Mouse (Mus musculus) left cerebral cortex, postnatal 10 days (tissue): Measurements from ENCODE around the gene Pnpt1. TPM values are rescaled to one million over a fixed set of nuclear protein-coding genes. Genes with fewer than 3 reads are reported as not detected.

ENCODE experiments used
- DNase-seq, 2 experiments: peaks; one replicate each; pipeline ENCODE4 v3.0.0; 2021 to 2022; ENCODE audit warnings: low spot score in 2 of 2, mixed read lengths in 1 of 2; ENCODE audit errors: extremely low spot score in 1 of 2
- intact Hi-C: fragments of 180-260 bp; cut with DNase I; formaldehyde crosslinking; loops from one replicate; pipeline ENCODE4 v1.15.1; 2025
- total RNA-seq, 2 experiments: library from RNA; stranded (reverse); gene quantifications; 2 replicates each; pipeline ENCODE4 v1.2.3; 2021

The Pnpt1 gene
- 10 to 100 TPM; 24.9 to 30.1 TPM for total RNA-seq

DNA sequence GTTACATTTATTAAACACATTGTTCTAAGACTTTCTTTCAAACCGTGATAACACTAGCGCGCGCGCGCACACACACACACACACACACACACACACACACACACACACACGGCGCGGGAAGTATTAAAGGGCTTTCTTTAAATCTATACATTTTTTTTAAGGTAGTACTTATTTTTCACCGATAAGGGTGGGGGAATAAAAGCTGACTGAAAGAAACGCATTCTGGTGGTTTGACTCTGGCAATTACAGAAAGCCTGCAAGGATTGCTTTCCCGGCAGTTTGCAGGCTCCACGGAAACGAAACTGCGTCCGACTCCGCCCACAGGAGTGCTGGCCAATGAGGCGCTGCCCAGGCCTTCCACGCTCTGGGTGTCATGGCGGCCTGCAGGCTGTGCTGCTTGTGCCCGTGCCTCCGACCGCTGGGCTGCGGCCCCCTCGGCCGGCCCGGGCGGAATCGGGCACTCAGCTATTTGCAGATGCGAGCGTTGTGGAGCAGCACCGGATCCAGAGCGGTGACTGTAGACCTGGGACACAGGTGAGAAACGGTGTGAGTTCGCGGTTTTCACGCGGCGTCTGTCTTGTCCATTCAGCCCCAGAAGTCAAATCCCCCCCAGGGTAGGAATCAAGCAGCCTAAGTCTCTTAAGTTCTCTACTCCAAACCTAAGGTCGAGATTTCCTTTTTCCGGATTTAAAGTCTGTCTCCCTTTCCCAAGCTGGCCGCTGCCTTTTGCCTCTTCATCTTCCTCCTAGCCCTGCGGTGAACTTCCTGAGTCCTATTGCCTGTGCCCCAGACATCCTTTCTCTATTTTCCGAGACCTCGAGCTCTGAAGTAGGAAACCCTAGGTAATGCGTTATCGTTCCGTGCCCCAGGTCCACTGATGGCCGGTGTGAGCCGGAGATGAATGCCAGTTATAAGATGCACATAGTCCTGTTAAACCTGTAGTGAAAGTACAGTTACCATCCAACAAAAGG, at the start of gene Pnpt1:
TSS of gene Pnpt1 (plus strand) at position 360 of the 971 bp plus-strand sequence.
- intact Hi-C loops: loop anchor here (5.0 to 10.0 kb wide), 2 partner anchors 396 to 518 kb away; no protein-coding TSS in a partner anchor
- peak; percentile 91 to 94 for DNase-seq

DNA sequence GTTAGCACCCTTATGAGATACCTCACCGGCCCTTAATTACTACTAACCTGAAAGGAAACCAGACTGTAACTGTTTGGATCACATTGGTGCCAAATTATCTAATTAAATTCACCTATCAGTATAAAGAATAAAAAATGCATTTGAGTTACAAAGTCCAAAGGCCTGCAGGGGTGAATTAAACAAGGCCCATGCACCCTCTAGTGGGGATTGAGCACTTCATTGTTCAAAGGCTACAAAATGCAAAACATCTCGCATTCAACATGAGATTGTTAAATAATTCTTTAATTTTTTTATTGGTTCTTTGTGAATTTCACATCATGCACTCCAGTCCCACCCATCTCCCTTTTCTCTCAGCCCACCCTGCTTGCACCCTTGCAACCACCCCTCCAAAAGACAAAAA, 38.1 kb upstream of the Pnpt1 start:
- DNase-seq: no peak
- intact Hi-C loops: no loop called here

DNA sequence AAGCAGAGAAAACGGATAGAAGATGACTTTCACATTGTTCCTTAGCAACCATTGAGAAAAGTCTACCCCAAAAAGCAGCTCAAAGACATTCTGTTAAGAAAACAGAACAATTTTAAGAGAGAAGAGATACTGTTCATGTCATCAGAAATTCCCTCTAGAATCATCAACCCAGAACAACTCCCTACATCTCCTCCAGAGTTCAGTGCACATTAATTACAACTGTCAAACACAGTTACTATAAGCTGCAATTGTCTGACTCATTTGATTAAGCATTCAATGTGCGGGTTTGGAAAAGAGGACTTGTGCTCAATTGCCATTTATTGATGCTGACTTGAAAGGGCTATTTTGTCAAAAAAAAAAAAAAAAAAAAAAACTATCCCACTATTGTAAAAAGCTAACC, 31.6 kb upstream of the Pnpt1 start:
- no peak for DNase-seq
- intact Hi-C loops: no loop called here

DNA sequence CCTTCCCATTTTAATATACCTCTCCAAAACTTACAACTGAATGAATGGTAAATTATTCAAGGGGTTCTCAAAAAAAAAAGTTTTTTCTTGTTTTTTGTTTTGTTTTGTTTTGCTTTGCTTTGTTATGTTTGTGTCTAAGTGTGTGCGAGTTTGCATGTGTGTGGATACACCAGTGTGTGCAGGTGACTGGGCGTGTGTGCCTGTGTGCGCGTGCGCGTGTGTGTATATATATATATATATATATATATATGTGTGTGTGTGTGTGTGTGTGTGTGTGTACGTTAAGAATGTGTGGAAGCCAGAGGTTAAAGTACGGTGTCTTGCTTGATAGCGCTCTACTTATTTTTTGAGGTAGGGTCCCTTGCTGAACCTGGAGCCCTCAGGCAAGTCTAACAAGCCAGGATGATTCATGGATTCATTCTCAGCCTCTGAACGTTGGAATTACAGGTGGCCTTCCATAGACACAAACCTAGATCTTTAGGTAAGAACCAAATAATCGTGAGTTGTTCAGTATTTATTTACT, 621 bp upstream of the Pnpt1 start:
- peak; percentile 3 to 16 for DNase-seq

DNA sequence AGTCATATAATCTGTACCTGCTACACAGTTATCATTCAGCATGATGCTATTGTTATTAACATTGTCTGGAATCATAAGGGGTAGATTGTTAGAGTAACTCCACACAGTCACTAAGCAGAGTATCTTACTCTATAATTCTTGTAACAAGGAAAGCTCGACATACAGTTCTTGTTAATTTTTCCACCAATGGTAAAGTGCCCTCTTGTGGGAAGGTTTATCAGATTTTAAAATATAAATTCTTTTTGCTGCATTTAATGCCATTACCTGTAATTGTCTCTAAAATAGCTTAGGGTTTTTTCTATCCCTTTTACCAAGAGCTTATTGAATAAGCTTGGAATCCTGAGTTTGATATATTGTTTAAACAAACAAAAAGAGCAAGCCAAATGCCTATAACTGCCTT, 10.1 kb downstream of the Pnpt1 start:
- intact Hi-C loops: no loop called here
- DNase-seq: no peak

More for the DNA sequence above, 621 bp upstream of the Pnpt1 start:
- intact Hi-C loops: loop anchor here (5.0 to 10.0 kb wide), 2 partner anchors 395 to 518 kb away; no protein-coding TSS in a partner anchor

DNA sequence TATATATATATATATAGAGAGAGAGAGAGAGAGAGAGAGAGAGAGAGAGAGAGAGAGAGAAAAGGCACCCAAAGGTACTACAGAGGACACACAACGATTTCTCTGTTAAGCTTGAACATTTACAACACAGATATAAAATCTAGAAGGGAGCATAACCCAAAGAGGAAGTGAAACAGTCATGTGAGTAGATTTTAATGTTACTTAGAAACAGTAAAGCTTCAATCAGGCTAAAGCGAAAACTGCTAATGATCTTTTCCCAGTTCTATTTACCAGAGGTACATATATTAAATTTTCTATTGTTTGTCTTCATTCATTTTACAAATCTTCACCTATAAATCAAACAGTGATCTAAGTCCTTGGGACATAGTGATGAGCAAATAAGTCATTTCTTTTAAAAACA, 18.4 kb downstream of the Pnpt1 start:
- no peak for DNase-seq
- intact Hi-C loops: loop anchor here (5.0 kb wide), 1 partner anchor 68 kb away; no protein-coding TSS in a partner anchor

DNA sequence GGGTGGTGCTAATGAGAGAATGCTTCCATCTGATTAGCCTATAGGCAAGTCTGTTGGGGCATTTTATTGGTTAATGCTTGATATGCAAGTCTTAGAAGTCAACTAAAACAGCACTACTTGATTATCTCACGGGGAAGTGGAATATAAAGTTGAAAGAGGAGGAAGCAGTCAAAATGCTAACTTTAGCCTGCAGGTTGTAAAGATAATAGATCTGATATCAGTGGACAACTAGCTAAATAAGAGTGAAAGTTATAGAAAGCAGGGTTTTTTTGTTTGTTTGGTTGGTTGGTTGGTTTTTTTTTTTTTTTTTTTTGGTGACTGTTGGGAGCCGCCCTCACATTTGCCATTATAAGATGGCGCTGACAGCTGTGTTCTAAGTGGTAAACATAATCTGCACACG, 33.0 kb downstream of the Pnpt1 start:
- intact Hi-C loops: no loop called here

DNA sequence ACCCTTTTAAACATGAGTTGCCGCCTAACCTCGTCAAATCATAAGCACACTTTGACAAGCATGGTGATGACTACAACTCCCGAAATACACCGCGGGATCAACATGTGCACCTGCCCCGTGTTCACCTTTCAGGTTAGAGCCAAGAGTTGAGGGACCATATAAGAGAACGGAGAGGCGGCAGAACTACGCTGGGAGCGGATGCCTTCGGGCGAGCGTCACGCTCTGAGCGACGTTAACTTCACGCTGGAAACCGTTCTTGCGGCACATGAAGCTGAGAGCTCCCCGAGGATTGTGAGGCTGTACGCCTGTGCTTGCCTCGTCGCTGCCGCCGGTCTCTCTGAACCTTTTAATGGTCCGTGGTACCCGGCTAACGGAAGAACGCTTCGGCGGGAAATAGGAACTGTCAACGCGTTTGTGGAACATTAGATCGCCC, 41.4 kb downstream of the Pnpt1 start:
- DNase-seq: peak; percentile 49 to 53
- intact Hi-C loops: no loop called here

More for the DNA sequence above, 33.0 kb downstream of the Pnpt1 start:
- DNase-seq: no peak

DNA sequence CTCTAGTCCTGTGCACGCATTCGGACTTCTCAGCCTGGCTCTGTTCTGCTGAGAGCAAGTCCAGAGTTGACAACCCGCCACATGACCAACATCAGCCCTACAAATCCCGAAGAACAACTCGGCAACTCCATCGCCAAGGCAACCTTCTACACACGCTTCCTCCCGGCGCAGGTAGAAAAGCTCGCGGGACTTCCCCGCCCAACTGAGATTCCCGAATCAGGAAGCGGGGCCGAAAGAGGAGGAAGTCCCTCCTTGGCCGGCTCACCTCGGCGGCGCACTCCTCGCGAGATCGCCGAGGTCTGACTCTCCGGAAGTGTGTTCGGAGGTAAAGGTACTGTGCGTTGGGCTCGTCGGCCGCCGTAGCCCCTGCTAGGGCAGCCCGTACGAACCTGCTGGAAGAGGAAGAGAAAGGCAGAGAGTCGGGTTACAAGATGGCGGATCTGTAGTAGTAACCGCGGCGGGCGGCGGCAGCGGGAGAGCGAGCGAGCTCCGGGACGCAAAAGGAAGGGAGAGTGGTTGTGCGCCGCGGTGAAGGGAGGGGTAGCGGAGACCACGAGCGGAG, 42.1 kb downstream of the Pnpt1 start, which contains the start of gene Ppp4r3b:
TSS of gene Ppp4r3b (plus strand) at position 328 of the 562 bp plus-strand sequence.
- intact Hi-C loops: no loop called here
- peak; percentile 97 to 98 for DNase-seq

DNA sequence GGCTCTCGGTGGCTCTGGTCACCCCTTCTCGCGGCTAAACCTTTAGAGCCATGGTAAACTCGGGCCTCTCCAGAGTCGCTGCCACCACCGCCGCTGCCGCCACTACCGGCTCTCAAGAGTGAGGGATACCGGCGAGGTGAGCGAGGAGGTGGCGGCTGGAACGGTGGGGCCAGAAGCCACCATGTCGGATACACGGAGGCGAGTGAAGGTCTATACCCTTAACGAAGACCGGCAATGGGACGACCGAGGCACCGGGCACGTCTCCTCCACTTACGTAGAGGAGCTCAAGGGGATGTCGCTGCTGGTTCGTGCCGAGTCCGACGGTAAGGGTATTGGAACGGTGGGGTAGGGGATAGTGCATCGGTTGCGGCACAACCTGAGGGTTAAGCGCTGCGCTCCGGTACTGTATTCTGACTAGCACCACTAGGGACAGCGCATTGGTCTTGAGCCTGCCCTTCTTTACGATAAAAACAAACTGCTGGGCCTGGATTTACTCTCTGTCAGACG, 42.6 kb downstream of the Pnpt1 start:
- peak; percentile 51 to 73 for DNase-seq
- intact Hi-C loops: no loop called here

DNA sequence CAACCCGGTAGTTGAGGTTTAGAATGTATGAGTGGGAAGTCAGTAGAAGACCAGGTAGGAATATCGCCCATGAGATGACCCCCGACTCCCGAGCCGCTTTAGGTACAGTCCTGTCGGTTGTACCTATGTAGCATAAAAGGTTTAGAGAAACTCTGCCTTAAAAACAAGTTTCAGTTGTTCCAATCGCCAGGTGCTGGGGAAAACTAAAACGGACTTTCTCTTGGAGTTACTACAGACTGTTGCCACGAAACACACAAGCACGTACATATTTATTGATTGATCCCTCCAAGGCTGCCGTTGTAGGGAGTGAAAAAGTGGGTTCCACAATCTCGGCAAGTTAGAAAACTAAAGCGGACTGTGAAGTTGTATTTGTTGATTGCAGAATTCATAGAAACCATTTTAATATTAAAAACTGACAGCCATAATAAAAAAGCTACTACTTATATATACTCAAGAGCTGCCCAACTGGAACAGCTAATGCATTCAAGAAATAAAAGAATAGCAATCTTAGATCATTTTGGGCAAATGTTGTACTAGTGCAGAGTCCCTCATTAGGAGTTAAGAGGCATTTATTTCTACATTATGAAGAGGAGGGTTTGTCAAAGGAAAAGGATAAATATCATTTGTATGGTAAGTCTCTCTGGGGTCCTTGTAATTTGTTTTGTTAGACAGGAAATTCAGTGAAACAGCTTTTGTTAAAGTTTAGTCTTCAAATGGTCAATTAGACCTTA, 43.3 kb downstream of the Pnpt1 start:
- intact Hi-C loops: no loop called here

DNA sequence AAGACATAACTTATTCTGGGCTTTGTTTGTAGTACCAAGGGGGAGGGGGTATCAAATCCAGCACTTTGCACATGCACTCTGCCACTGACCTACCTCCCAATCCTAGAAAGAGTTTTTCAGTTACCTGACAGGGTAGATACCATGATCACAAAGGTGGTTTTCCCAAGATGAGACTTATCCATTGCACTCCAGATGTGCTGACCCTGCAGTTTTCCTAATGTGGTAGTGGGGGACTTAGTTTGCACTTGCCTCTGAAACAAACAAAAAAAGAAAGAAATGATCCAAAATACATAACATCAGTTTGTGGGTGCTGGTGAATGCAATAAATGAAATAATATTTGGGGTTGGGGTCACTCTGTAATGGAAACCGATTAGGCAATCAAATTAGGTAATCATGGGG, 48.8 kb downstream of the Pnpt1 start:
- intact Hi-C loops: no loop called here
- DNase-seq: no peak

More for the DNA sequence above, 43.3 kb downstream of the Pnpt1 start:
- DNase-seq: no peak

DNA sequence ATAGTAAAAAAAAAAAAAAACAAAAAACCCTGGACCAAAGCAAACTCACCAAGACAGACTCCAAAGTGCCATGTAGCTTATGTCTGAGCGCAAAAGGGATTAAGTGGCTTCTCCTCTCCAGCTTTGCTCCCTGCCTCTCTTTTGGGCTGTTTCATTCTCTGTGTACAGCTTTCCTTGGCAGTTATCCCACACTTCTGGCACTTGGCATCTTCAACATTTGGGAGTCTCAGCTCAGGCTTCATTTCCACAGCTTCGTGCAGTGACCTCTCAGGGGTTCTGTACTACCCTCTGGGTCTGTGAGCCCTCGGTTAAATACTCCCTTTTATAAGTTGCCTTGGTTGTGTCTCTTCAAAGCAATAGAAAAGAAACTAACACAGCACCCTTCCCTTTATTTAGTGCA, 50.1 kb downstream of the Pnpt1 start:
- DNase-seq: peak; percentile 20 to 23
- intact Hi-C loops: no loop called here

DNA sequence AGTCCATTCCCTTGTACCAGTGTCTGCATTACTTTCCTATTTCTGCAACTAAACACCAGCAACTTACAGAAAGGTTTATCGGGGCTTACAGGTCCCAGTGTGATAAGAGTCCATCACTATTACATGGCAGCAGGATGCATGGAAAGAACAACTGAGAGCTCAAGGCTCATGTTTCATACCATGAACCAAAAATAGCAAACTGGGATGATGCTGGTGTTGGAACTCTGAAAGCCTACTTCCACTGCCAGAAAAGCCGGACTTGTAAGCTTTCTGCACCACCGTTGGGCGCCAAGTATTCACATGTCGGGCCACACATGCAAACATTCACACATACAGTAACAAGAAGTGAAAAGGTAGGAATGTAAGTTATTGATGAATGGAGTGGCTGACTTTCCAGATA, 51.2 kb downstream of the Pnpt1 start:
- intact Hi-C loops: no loop called here
- no peak for DNase-seq

DNA sequence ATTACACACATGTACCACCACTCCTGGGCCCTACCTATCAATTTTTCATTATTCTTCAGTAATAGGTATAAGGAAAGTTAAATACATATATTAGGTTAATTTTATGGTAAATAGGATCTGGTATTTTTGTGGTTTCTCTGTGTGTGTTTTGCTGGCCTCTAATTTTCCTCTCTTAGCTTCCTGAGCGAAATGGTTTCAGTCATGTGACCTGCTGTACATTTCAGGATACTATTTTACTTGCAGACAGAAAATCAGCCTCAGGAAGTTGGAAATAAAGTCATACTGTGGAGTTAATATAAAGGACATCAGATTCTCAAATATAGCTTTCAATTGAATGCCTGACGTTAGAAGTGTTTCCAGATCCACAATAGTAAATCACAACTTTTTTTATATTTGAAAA, 58.4 kb downstream of the Pnpt1 start:
- no peak for DNase-seq
- intact Hi-C loops: no loop called here

DNA sequence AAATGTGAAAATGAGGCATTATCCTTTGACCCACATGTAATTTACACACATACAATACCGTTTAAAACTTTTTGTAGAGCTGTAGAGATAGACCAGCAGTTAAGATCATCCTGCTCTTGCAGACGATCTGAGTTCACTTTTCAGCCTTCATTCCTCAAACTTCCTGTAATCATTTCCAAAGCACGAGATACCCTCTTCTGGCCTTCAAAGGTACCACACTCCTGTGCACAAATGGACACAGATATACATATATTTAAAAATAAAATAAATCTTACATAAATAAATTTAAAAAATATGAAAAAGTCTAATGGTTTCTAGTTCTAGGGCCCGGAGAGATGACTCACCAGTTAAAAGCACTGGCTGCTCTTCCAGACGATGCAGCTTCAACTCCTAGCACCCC, 73.1 kb downstream of the Pnpt1 start:
- intact Hi-C loops: no loop called here
- DNase-seq: no peak

DNA sequence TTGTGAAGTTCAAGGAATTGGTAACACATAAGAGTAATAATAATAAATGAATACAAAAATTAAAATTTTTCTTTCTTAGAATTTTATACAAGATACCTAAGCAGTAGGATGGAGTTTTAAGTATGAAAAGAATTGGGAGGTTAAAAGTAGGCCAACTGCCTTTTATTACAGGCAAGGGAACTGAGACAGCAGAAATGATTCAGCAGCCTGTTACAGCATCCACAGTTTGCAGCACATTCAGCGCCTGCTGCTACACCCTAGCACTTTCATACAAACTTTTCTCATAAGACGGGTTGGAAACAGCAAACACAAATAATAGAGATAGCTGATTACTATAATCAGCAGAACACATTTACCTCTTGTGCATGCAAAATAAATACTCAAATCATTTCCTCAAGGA, 79.2 kb downstream of the Pnpt1 start:
- DNase-seq: no peak
- intact Hi-C loops: no loop called here
